Mouse (Mus musculus): ENCODE data around the gene A630076J17Rik. TPM values are rescaled to one million over a fixed set of nuclear protein-coding genes. Genes with fewer than 3 reads are reported as not detected.

Gene A630076J17Rik
- total and polyA plus RNA-seq, 3 experiments = not detected

DNA sequence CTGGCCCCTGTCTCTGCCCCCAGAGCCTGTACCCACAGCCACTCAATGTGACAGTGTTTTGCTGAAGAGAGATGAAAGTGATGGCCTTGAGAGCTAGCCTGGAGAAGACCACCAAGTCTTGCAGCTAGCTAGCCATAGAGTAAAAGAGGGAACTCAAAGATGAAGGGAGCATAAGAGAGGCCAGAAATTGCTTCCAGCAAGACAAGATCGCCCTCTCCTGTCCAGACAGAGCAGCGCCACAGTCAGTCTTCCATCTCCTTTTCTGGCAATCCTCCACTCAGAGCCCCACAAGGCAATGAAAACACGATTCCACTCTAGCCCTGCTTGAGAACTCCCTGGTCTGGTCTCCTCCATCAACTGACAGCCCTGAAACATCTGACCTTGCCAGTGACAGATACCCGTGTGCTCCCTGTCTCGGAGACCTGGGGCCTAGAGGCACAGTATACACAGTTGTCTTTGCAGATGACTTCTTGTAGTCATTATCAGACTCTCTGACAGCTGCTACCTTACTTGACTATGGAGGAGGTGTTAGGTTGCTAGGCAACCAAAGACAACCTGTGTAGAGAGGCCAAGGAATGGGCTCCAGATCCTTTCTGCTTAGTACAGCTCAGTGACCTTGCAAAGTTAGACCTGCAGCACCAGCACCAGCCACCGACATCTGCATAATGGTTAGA, 42.1 kb upstream of the A630076J17Rik start:
- Histone ChIP-seq H3K9me3 (replicated peaks) (no peaks in the 10 kb centered on the region), H3K4me3 (ENCODE audit: low read depth, low read length) (no peak overlapping the region), H3K4me1 (ENCODE audit: insufficient read depth, low read depth, low read length) (no peaks in the 10 kb centered on the region), H3K27me3 (ENCODE audit: insufficient read depth, low read length) (no peaks in the 10 kb centered on the region), H3K36me3 (replicated peaks) (no peaks in the 10 kb centered on the region)
- TF ChIP-seq TAL1 (conservative IDR thresholded peaks at IDR 0.05; ENCODE audit: low read depth, low read length) (no peak), POLR2AphosphoS5 (IDR thresholded peaks at IDR 0.05; ENCODE audit: insufficient replicate concordance, low read depth, low read length) (no peak), CTCF (IDR thresholded peaks at IDR 0.05; ENCODE audit: low read depth, low read length) (no peak), GATA2 (IDR thresholded peaks at IDR 0.05; ENCODE audit: borderline replicate concordance, low read depth, low read length) (no peak), GATA1 (IDR thresholded peaks at IDR 0.05; ENCODE audit: borderline replicate concordance, low read length) (no peak)
- ATAC-seq (ENCODE audit: extremely low read depth, insufficient number of reproducible peaks, low FRiP score, poor library complexity, severe bottlenecking) (no peak), DNase-seq (ENCODE audit: low spot score) (no peak)

GRCm38 (mm10) chr3:107201310-107202180, 28.9 kb upstream of the A630076J17Rik start:
- H3K36me3 ChIP-seq (replicated peaks) = no peaks in the 10 kb centered on the region
- H3K27me3 ChIP-seq (ENCODE audit: insufficient read depth, low read length) = peaks cover 7% of the 10 kb centered on the region; the same call in 1 of the 2 replicates
- no peak for ATAC-seq (ENCODE audit: extremely low read depth, insufficient number of reproducible peaks, low FRiP score, poor library complexity, severe bottlenecking)
- no peak for DNase-seq (ENCODE audit: low spot score)
- TF ChIP-seq POLR2AphosphoS5 (IDR thresholded peaks at IDR 0.05; ENCODE audit: insufficient replicate concordance, low read depth, low read length) = no peak
- no peak for TF ChIP-seq GATA1 (IDR thresholded peaks at IDR 0.05; ENCODE audit: borderline replicate concordance, low read length)
- H3K4me1 ChIP-seq (ENCODE audit: insufficient read depth, low read depth, low read length) = no peaks in the 10 kb centered on the region
- H3K4me3 ChIP-seq (ENCODE audit: low read depth, low read length) = no peak overlapping the region
- H3K9me3 ChIP-seq (replicated peaks) = no peaks in the 10 kb centered on the region

- no peaks in the 10 kb centered on the region for H3K36me3 ChIP-seq (replicated peaks)
- no peaks in the 10 kb centered on the region for H3K9me3 ChIP-seq (replicated peaks)
- H3K27me3 ChIP-seq (ENCODE audit: insufficient read depth, low read length) = peaks cover 10% of the 10 kb centered on the region; the same call in 1 of the 2 replicates
- ATAC-seq (ENCODE audit: extremely low read depth, insufficient number of reproducible peaks, low FRiP score, poor library complexity, severe bottlenecking) (no peak), DNase-seq (ENCODE audit: low spot score) (no peak)
- H3K4me1 ChIP-seq (ENCODE audit: insufficient read depth, low read depth, low read length) = no peaks in the 10 kb centered on the region
- no peak overlapping the region for H3K4me3 ChIP-seq (ENCODE audit: low read depth, low read length)
- TF ChIP-seq POLR2AphosphoS5 (IDR thresholded peaks at IDR 0.05; ENCODE audit: insufficient replicate concordance, low read depth, low read length) = no peak
- TF ChIP-seq GATA1 (IDR thresholded peaks at IDR 0.05; ENCODE audit: borderline replicate concordance, low read length) = no peak
- no peak for TF ChIP-seq TAL1 (conservative IDR thresholded peaks at IDR 0.05; ENCODE audit: low read depth, low read length)
- no peak for TF ChIP-seq CTCF (IDR thresholded peaks at IDR 0.05; ENCODE audit: low read depth, low read length)
- no peak for TF ChIP-seq GATA2 (IDR thresholded peaks at IDR 0.05; ENCODE audit: borderline replicate concordance, low read depth, low read length)
These were observed 26.0 kb upstream of the A630076J17Rik start for GRCm38 (mm10) chr3:107204413-107204812.

DNA sequence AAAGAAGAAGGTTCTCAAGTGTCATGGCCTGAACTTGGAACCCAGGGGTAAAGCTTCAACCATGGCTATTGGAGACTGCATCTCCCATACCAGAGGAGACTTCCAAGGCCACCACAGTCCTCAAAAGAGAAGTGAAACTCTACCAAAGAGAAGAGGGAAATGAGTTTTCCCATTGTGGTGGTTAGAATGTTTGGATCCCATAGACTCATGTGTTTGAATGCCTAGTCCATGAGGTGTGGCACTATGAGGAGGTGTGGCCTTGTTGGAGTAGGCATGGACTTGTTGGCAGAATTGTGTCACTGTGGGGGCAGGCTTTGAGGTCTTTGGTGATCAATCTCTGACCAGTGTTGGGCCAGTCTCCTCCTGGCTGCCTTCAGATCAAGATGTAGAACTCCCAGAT, 25.2 kb upstream of the A630076J17Rik start:
- DNase-seq (ENCODE audit: low spot score) = no peak

GRCm38 (mm10) chr3:107205994-107206393, 24.4 kb upstream of the A630076J17Rik start:
- no peaks in the 10 kb centered on the region for H3K36me3 ChIP-seq (replicated peaks)
- no peaks in the 10 kb centered on the region for H3K9me3 ChIP-seq (replicated peaks)
- ATAC-seq (ENCODE audit: extremely low read depth, insufficient number of reproducible peaks, low FRiP score, poor library complexity, severe bottlenecking) (no peak), DNase-seq (ENCODE audit: low spot score) (peak; percentile 30)
- TF ChIP-seq GATA1 (IDR thresholded peaks at IDR 0.05; ENCODE audit: borderline replicate concordance, low read length) = no peak
- TF ChIP-seq CTCF (IDR thresholded peaks at IDR 0.05; ENCODE audit: low read depth, low read length) = peak; percentile 48
- H3K27me3 ChIP-seq (ENCODE audit: insufficient read depth, low read length) = peaks cover 6% of the 10 kb centered on the region; the same call in 1 of the 2 replicates
- H3K4me3 ChIP-seq (ENCODE audit: low read depth, low read length) = no peak overlapping the region
- H3K4me1 ChIP-seq (ENCODE audit: insufficient read depth, low read depth, low read length) = no peaks in the 10 kb centered on the region

More for the DNA sequence above, 25.2 kb upstream of the A630076J17Rik start:
- Histone ChIP-seq H3K36me3 (replicated peaks) (no peaks in the 10 kb centered on the region), H3K4me3 (ENCODE audit: low read depth, low read length) (no peak overlapping the region), H3K9me3 (replicated peaks) (no peaks in the 10 kb centered on the region), H3K4me1 (ENCODE audit: insufficient read depth, low read depth, low read length) (no peaks in the 10 kb centered on the region), H3K27me3 (ENCODE audit: insufficient read depth, low read length) (peaks cover 7% of the 10 kb centered on the region; the same call in 1 of the 2 replicates)
- TF ChIP-seq TAL1 (conservative IDR thresholded peaks at IDR 0.05; ENCODE audit: low read depth, low read length) = no peak
- TF ChIP-seq CTCF (IDR thresholded peaks at IDR 0.05; ENCODE audit: low read depth, low read length) = no peak
- no peak for TF ChIP-seq POLR2AphosphoS5 (IDR thresholded peaks at IDR 0.05; ENCODE audit: insufficient replicate concordance, low read depth, low read length)
- TF ChIP-seq GATA2 (IDR thresholded peaks at IDR 0.05; ENCODE audit: borderline replicate concordance, low read depth, low read length) = no peak
- no peak for TF ChIP-seq GATA1 (IDR thresholded peaks at IDR 0.05; ENCODE audit: borderline replicate concordance, low read length)
- no peak for ATAC-seq (ENCODE audit: extremely low read depth, insufficient number of reproducible peaks, low FRiP score, poor library complexity, severe bottlenecking)

- H3K9me3 ChIP-seq (replicated peaks) = no peaks in the 10 kb centered on the region
- ATAC-seq (ENCODE audit: extremely low read depth, insufficient number of reproducible peaks, low FRiP score, poor library complexity, severe bottlenecking) (no peak), DNase-seq (ENCODE audit: low spot score) (no peak)
- H3K27me3 ChIP-seq (ENCODE audit: insufficient read depth, low read length) = peaks cover 3% of the 10 kb centered on the region; the same call in 1 of the 2 replicates
- H3K4me1 ChIP-seq (ENCODE audit: insufficient read depth, low read depth, low read length) = no peaks in the 10 kb centered on the region
- no peak overlapping the region for H3K4me3 ChIP-seq (ENCODE audit: low read depth, low read length)
- TF ChIP-seq CTCF (IDR thresholded peaks at IDR 0.05; ENCODE audit: low read depth, low read length) = no peak
- no peak for TF ChIP-seq POLR2AphosphoS5 (IDR thresholded peaks at IDR 0.05; ENCODE audit: insufficient replicate concordance, low read depth, low read length)
- TF ChIP-seq GATA1 (IDR thresholded peaks at IDR 0.05; ENCODE audit: borderline replicate concordance, low read length) = no peak
- no peaks in the 10 kb centered on the region for H3K36me3 ChIP-seq (replicated peaks)
These were observed 23.8 kb upstream of the A630076J17Rik start for GRCm38 (mm10) chr3:107206490-107207150.
